Mouse (Mus musculus) kidney, postnatal 36 days (tissue): ENCODE data around the gene Isl1.

Source experiments
- DNase-seq, 2 experiments: peaks; one replicate each; pipeline ENCODE4 v3.0.0; 2021 to 2022; ENCODE audit warnings: mixed read lengths in 2 of 2

Isl1 gene

GRCm38 (mm10) chr13:116309584-116310462 is at the start of gene Isl1:
Gene Isl1 (minus strand): TSS chr13:116309689.
- DNase-seq = peak; percentile 4 to 20

- no peak for DNase-seq
Measured at GRCm38 (mm10) chr13:116335763-116336162, 26.3 kb upstream of the Isl1 start.

GRCm38 (mm10) chr13:116313636-116314530 is 4.4 kb upstream of the Isl1 start:
- DNase-seq = no peak

- no peak for DNase-seq
Measured at GRCm38 (mm10) chr13:116311871-116312720, 2.6 kb upstream of the Isl1 start.

- DNase-seq = no peak
Measured at GRCm38 (mm10) chr13:116311011-116311410, 1.5 kb upstream of the Isl1 start.

GRCm38 (mm10) chr13:116310463-116310765 is 925 bp upstream of the Isl1 start:
- no peak for DNase-seq

- DNase-seq = no peak
Measured at GRCm38 (mm10) chr13:116308933-116309583, 431 bp downstream of the Isl1 start.

GRCm38 (mm10) chr13:116308121-116308932 is 1.2 kb downstream of the Isl1 start:
- no peak for DNase-seq

- DNase-seq = no peak
Measured at GRCm38 (mm10) chr13:116306591-116306990, 2.9 kb downstream of the Isl1 start.

- no peak for DNase-seq
Measured at GRCm38 (mm10) chr13:116305721-116306120, 3.8 kb downstream of the Isl1 start.

GRCm38 (mm10) chr13:116304713-116305470 is 4.6 kb downstream of the Isl1 start:
- DNase-seq = no peak

GRCm38 (mm10) chr13:116303766-116304165 is 5.7 kb downstream of the Isl1 start:
- DNase-seq = no peak

- no peak for DNase-seq
Measured at GRCm38 (mm10) chr13:116302861-116303260, 6.6 kb downstream of the Isl1 start.

GRCm38 (mm10) chr13:116301706-116302105 is 7.8 kb downstream of the Isl1 start:
- no peak for DNase-seq

GRCm38 (mm10) chr13:116299241-116299640 is 10.2 kb downstream of the Isl1 start:
- no peak for DNase-seq

- no peak for DNase-seq
Measured at GRCm38 (mm10) chr13:116298641-116299170, 10.8 kb downstream of the Isl1 start.

- no peak for DNase-seq
Measured at GRCm38 (mm10) chr13:116298001-116298400, 11.5 kb downstream of the Isl1 start.

GRCm38 (mm10) chr13:116297048-116297811 is 12.3 kb downstream of the Isl1 start:
- no peak for DNase-seq

GRCm38 (mm10) chr13:116295401-116295800 is 14.1 kb downstream of the Isl1 start:
- DNase-seq = no peak
